In the genomic region with DNA sequence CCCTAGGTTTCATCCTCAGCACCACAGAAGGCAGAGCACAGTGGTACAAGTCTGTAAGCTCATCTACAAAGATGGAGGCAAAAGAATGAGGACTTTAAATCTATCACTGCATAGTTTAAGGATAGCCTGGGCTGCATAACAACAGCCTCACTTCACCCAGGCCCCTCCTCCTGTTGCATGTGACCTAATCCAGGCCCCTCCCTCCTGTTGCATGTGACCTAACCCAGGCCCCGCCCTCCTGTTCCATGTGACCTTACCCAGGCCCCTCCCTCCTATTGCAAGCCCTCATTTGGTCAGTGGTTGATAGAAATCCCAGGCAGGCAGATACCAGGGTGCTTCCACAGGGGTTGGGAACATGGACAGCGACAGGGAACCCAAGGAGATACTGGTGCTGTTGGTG, we compare ENCODE assay signal across 18 mouse cellular contexts.
"Had no signal": no experiment of that assay in that cellular context is flagged by ENCODE, and none has a peak within 500 bp of the region (broad histone marks: within the 10 kb centered on the region; RNA-seq: fewer than 3 reads in every experiment).

No protein-coding gene starts in this region.

- H3K9me3 ChIP-seq: midbrain, embryonic 12.5 days; neural tube, embryonic 13.5 days; neural tube, embryonic 15.5 days had no signal

- H3K4me2 ChIP-seq: lung, embryonic 14.5 days; midbrain, embryonic 12.5 days; neural tube, embryonic 13.5 days; neural tube, embryonic 15.5 days had no signal

- H3K4me3 ChIP-seq: midbrain, embryonic 12.5 days; myocyte; neural tube, embryonic 13.5 days; neural tube, embryonic 15.5 days had no signal

- ATAC-seq: midbrain, embryonic 16.5 days had no signal

- H3K27ac ChIP-seq: midbrain, embryonic 12.5 days; neural tube, embryonic 13.5 days; neural tube, embryonic 15.5 days had no signal

- H3K36me3 ChIP-seq: midbrain, embryonic 12.5 days; neural tube, embryonic 13.5 days; neural tube, embryonic 15.5 days had no signal

- DNase-seq: lung, adult 18-20 months; lung, embryonic 14.5 days; lung, postnatal 10 days; lung, postnatal 4 days; midbrain, embryonic 14.5 days; retina, postnatal 1 day; right cerebral cortex, adult 18-20 months; right cerebral cortex, postnatal 25 days; right cerebral cortex, postnatal 4 days; spleen, adult 18-20 months; thymus, adult 18-20 months; thymus, postnatal 14 days; thymus, postnatal 36 days had no signal

- H3K27me3 ChIP-seq: midbrain, embryonic 12.5 days; neural tube, embryonic 13.5 days; neural tube, embryonic 15.5 days had no signal

- H3K9ac ChIP-seq: lung, embryonic 14.5 days; midbrain, embryonic 12.5 days; neural tube, embryonic 13.5 days; neural tube, embryonic 15.5 days had no signal
